Mouse (Mus musculus) midbrain, postnatal 0 days (tissue): ENCODE measurements at regions not wholly inside any gene's neighbourhood (a gene's known extent, or its start where the extent isn't known, plus 50 kb on each side); places are given as distances from the start of the nearest gene placed in this dataset.

ENCODE experiments used
- ATAC-seq: fragments of 200-750 bp; cut with Nextera tagmentation; 2 replicates; pipeline ENCODE4 v1.8.0; 2017; ENCODE audit warnings: moderate number of reproducible peaks, mild to moderate bottlenecking, moderate TSS enrichment, moderate library complexity; ENCODE audit not compliant: low FRiP score
- DNase-seq: peaks from one replicate; pipeline ENCODE4 v3.0.0-alpha.2; 2015; ENCODE audit warnings: low spot score
- H3K27ac ChIP-seq: fragments of 300-500 bp; sonication (generic); 2 replicates; pipeline ENCODE4 v1.5.1; 2014; ENCODE audit warnings: low read depth, mild to moderate bottlenecking, low read length, mixed read lengths
- H3K27me3 ChIP-seq: fragments of 300-500 bp; sonication (generic); 2 replicates; pipeline ENCODE4 v1.6.1; 2014; ENCODE audit warnings: low read length, control low read depth, mixed read lengths; ENCODE audit not compliant: insufficient read depth
- H3K36me3 ChIP-seq: fragments of 300-500 bp; sonication (generic); 2 replicates; pipeline ENCODE4 v1.6.1; 2014; ENCODE audit warnings: low read length, control low read depth, mixed read lengths; ENCODE audit not compliant: insufficient read depth
- H3K4me1 ChIP-seq: fragments of 300-500 bp; sonication (generic); 2 replicates; pipeline ENCODE4 v1.6.1; 2014; ENCODE audit warnings: mild to moderate bottlenecking, control low read depth, antibody characterized with exemption, low read length, mixed read lengths; ENCODE audit not compliant: insufficient read depth
- H3K4me2 ChIP-seq: fragments of 300-500 bp; sonication (generic); 2 replicates; pipeline ENCODE4 v1.6.1; 2014; ENCODE audit warnings: low read depth, mild to moderate bottlenecking, low read length, mixed read lengths; ENCODE audit not compliant: poor library complexity, severe bottlenecking
- H3K4me3 ChIP-seq: fragments of 300-500 bp; sonication (generic); 2 replicates; pipeline ENCODE4 v1.5.1; 2014; ENCODE audit warnings: low read depth, mild to moderate bottlenecking, low read length, moderate library complexity
- H3K9ac ChIP-seq: fragments of 300-500 bp; sonication (generic); replicated peaks from 2 replicates; pipeline ENCODE4 v1.6.1; 2014; ENCODE audit warnings: mild to moderate bottlenecking, low read length, moderate library complexity, mixed read lengths; ENCODE audit not compliant: poor library complexity, severe bottlenecking
- H3K9me3 ChIP-seq: fragments of 300-500 bp; sonication (generic); 2 replicates; pipeline ENCODE4 v1.6.1; 2016; ENCODE audit warnings: low read length, control low read depth
- CTCF ChIP-seq: IDR thresholded peaks from 2 replicates; pipeline ENCODE4 v1.5.1; 2016; ENCODE audit warnings: antibody characterized with exemption, mild to moderate bottlenecking
- WGBS: fragments of 180-500 bp; shearing (Covaris S2); extraction: QIAGEN DNeasy Blood & Tissue Kit; methylation state at CpG from one replicate; pipeline ENCODE4 v1.1.7; 2014; 5-methylcytosine and 5-hydroxymethylcytosine counted together

DNA sequence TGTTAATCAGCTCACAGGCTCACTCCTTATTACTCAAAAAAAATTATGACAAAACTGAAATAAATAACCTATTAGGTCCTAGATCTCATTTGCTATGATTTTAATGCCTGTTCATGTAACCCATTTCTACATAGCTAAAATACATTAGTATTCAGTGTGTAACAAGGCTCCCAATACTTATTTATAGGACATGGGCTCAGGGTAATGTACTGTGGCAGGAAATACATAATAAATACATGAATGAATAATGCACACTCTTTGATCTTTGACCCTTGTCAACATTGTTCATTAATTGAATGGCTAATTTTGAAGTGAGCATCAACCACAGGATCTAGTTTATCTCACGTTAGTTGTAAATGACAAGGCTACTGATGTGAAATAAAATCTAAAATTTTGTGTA lies 340.4 kb upstream of the Tecrl start:
- DNase-seq (no peak), ATAC-seq (no peak)
- H3K4me1 ChIP-seq, result no peaks in the 10 kb centered on the region
- no peak overlapping the region for H3K27ac ChIP-seq
- H3K36me3 ChIP-seq, result no peaks in the 10 kb centered on the region
- H3K9me3 ChIP-seq, result no peaks in the 10 kb centered on the region
- WGBS, result 53% methylated on average over 1 of the region's 1 CpGs
- H3K9ac ChIP-seq, result no peak overlapping the region
- no peaks in the 10 kb centered on the region for H3K27me3 ChIP-seq
- no peak for TF ChIP-seq CTCF
- H3K4me3 ChIP-seq, result no peak overlapping the region
- H3K4me2 ChIP-seq, result no peak overlapping the region

DNA sequence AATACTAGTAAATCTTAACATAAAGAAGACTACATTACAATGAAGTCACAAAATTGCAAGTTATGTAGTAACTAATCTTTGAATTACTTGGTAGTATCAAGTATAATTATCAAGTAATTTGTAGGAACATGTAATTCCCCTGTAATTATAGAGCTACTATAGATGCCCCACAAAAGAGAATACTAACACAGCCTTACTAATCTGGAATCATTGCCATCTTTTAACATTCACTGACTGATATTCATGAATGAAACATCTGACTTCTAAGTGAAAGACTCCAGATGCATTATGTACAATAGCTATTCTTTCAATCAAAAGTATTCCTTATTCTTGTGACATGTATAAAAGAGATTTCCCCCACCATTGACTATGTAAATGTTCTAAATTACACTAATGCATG lies 337.3 kb upstream of the Tecrl start:
- no peak overlapping the region for H3K4me2 ChIP-seq
- no peaks in the 10 kb centered on the region for H3K9me3 ChIP-seq
- TF ChIP-seq CTCF, result no peak
- DNase-seq, result no peak
- H3K27me3 ChIP-seq, result no peaks in the 10 kb centered on the region
- ATAC-seq, result no peak
- H3K27ac ChIP-seq, result no peak overlapping the region
- no peak overlapping the region for H3K4me3 ChIP-seq
- no peak overlapping the region for H3K9ac ChIP-seq
- no peaks in the 10 kb centered on the region for H3K4me1 ChIP-seq
- no peaks in the 10 kb centered on the region for H3K36me3 ChIP-seq

DNA sequence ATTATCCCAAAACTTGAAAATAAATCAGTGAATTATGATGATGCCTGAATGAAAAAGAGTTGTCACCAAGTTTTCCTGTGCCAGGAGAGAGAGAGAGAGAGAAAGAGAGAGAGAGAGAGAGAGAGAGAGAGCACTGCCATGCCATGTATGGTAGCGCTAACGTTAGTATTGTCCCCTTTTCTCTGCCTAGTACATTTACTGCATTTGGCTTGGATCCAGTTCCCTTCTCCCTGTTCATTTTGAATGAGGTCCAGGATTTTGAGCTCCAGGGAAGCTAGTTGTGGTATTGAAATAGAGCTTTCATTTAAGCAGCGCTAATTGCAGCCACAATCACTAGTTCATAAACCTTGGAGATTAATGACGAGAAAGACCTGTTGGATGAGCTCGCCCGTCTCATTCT lies 323.4 kb upstream of the Tecrl start:
- Histone ChIP-seq H3K36me3 (no peaks in the 10 kb centered on the region), H3K27ac (no peak overlapping the region), H3K9ac (no peak overlapping the region), H3K4me1 (no peaks in the 10 kb centered on the region), H3K4me3 (no peak overlapping the region), H3K4me2 (no peak overlapping the region), H3K27me3 (no peaks in the 10 kb centered on the region), H3K9me3 (no peaks in the 10 kb centered on the region)
- WGBS, result 74% methylated on average over 6 of the region's 6 CpGs
- no peak for ATAC-seq
- DNase-seq, result peak; percentile 70
- TF ChIP-seq CTCF, result no peak

DNA sequence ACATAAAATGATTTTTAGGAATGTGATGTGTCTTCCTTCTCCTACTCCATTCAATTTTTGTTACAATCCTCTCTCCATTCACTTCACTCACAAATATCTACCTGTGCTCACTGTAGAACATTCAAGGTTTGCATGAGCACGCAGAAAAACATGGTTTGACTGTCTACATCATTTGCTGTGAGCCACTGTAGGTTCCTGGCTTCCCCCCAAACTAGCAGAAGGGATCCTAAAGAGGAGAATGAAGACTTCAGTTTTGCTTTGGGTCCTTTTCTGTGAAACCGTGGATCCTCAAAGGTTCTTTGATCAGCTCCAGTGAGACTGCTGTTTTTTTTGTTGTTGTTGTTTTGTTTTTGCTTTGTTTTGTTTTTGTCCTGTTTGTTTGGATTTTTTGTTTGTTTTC lies 304.1 kb upstream of the Tecrl start:
- no peak overlapping the region for H3K27ac ChIP-seq
- TF ChIP-seq CTCF, result no peak
- no peaks in the 10 kb centered on the region for H3K4me1 ChIP-seq
- no peak for ATAC-seq
- H3K36me3 ChIP-seq, result no peaks in the 10 kb centered on the region
- no peak overlapping the region for H3K4me3 ChIP-seq
- WGBS, result 78% methylated on average over 2 of the region's 2 CpGs
- H3K9ac ChIP-seq, result no peak overlapping the region
- no peaks in the 10 kb centered on the region for H3K9me3 ChIP-seq
- H3K27me3 ChIP-seq, result no peaks in the 10 kb centered on the region
- no peak overlapping the region for H3K4me2 ChIP-seq
- no peak for DNase-seq

DNA sequence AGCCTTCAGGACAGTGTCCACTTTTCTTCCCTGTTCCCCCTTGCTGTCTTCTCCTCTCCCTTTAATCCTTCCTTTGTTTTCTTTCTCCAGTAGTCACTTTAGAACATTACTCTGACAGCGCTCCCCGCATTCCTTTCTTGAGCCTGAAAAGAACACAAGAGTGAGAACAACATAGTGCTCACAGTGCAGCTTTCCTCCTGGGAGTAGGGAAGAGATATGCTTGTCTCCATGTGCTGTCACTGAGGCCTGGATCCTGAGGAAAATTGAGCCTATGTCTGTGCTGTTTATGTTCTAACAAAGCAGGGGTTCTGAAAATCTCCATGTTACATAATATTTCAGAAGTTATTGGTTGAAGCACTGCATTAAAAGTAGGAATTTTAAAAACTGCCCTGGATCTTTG lies 296.3 kb upstream of the Tecrl start:
- DNase-seq (no peak), ATAC-seq (no peak)
- no peak overlapping the region for H3K4me3 ChIP-seq
- no peaks in the 10 kb centered on the region for H3K36me3 ChIP-seq
- no peaks in the 10 kb centered on the region for H3K27me3 ChIP-seq
- no peaks in the 10 kb centered on the region for H3K9me3 ChIP-seq
- no peaks in the 10 kb centered on the region for H3K4me1 ChIP-seq
- H3K9ac ChIP-seq, result no peak overlapping the region
- 15% methylated on average over 2 of the region's 2 CpGs for WGBS
- H3K4me2 ChIP-seq, result no peak overlapping the region
- no peak for TF ChIP-seq CTCF
- no peak overlapping the region for H3K27ac ChIP-seq

DNA sequence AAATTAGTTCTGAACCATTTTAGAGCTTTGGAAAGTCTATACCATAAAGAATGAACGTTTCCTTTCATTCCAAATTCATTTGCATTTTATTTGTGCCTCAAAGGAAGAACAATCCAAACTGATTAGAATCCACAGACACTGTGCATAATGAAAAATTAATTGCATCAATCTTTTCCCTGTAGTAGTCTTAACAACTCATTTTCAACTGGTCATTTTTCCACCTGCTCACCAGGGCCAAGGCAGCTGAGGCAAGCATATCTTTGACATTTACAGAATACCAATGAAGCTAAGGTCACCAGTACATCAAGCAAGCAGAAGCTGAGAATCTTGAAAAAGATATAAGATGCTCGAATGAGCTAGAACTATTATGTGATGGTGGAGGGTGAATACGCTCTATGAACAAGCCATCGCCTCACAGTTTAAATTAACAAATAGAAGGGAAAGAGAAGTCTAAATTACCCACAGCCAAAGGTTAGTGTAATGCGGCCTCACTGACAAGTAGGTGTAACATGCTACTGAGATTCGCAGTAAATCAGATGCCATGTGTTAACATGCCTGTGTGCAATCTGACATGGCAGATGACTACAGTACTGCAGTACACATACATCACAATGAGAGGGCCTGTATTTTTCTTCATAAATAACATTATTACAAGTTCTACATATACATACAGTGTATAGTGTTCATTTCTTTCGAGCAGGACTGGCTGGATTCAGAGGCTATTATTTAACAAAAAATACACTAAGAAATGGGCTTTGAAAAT lies 267.8 kb upstream of the Tecrl start:
- H3K36me3 ChIP-seq, result no peaks in the 10 kb centered on the region
- 73% methylated on average over 7 of the region's 7 CpGs for WGBS
- no peak for TF ChIP-seq CTCF
- H3K27ac ChIP-seq, result no peak overlapping the region
- no peak overlapping the region for H3K9ac ChIP-seq
- no peak for ATAC-seq
- no peak for DNase-seq
- H3K4me1 ChIP-seq, result no peaks in the 10 kb centered on the region
- no peaks in the 10 kb centered on the region for H3K27me3 ChIP-seq
- no peak overlapping the region for H3K4me2 ChIP-seq
- no peak overlapping the region for H3K4me3 ChIP-seq
- H3K9me3 ChIP-seq, result no peaks in the 10 kb centered on the region
